Mouse (Mus musculus): ENCODE measurements around the gene Olfr1138. TPM values are rescaled to one million over a fixed set of nuclear protein-coding genes. Genes with fewer than 3 reads are reported as not detected.

Olfr1138 gene
- not detected for polyA plus RNA-seq (2014; fragmentation: Illumina TruSeq; extraction: RNeasy Lipid Tissue Mini Kit (QIAGEN cat#74804); ENCODE audit: low read depth, low replicate concordance)

GRCm38 (mm10) chr2:87739878-87740277 lies at the start of gene Olfr1138:
Gene Olfr1138 (minus strand): TSS chr2:87739978.

GRCm38 (mm10) chr2:87779183-87779582 lies 39.4 kb upstream of the Olfr1138 start, which contains the start of gene Olfr152:
Gene Olfr152 (plus strand): TSS chr2:87779483.

GRCm38 (mm10) chr2:87753891-87754290 lies 14.1 kb upstream of the Olfr1138 start, which contains the start of gene Olfr1141:
Gene Olfr1141 (minus strand): TSS chr2:87753991.

GRCm38 (mm10) chr2:87743452-87743851 lies 3.7 kb upstream of the Olfr1138 start, which contains the start of gene Olfr1140:
Gene Olfr1140 (plus strand): TSS chr2:87743752.

GRCm38 (mm10) chr2:87713079-87713478 lies 26.7 kb downstream of the Olfr1138 start, which contains the start of gene Olfr1137:
Gene Olfr1137 (minus strand): TSS chr2:87713179.

GRCm38 (mm10) chr2:87693847-87694246 lies 45.9 kb downstream of the Olfr1138 start, which contains the start of gene Olfr1136:
Gene Olfr1136 (minus strand): TSS chr2:87693947.

Other genes with a start within 250 kb of the Olfr1138 start
- 0.71 TPM for gene Pramel7, start 242.9 kb downstream of the Olfr1138 start, polyA plus RNA-seq (2014; fragmentation: Illumina TruSeq; extraction: RNeasy Lipid Tissue Mini Kit (QIAGEN cat#74804); ENCODE audit: low read depth, low replicate concordance)
- not detected for gene Pramel6, start 233.4 kb downstream of the Olfr1138 start, polyA plus RNA-seq (2014; fragmentation: Illumina TruSeq; extraction: RNeasy Lipid Tissue Mini Kit (QIAGEN cat#74804); ENCODE audit: low read depth, low replicate concordance)
- 0.39 TPM for gene Olfr153, start 208.2 kb downstream of the Olfr1138 start, polyA plus RNA-seq (2014; fragmentation: Illumina TruSeq; extraction: RNeasy Lipid Tissue Mini Kit (QIAGEN cat#74804); ENCODE audit: low read depth, low replicate concordance)
- gene Olfr1128, start 194.4 kb downstream of the Olfr1138 start, polyA plus RNA-seq (2014; fragmentation: Illumina TruSeq; extraction: RNeasy Lipid Tissue Mini Kit (QIAGEN cat#74804); ENCODE audit: low read depth, low replicate concordance) = not detected
- not detected for gene Olfr1129, start 166.1 kb downstream of the Olfr1138 start, polyA plus RNA-seq (2014; fragmentation: Illumina TruSeq; extraction: RNeasy Lipid Tissue Mini Kit (QIAGEN cat#74804); ENCODE audit: low read depth, low replicate concordance)
- gene Olfr1130, start 133.8 kb downstream of the Olfr1138 start, polyA plus RNA-seq (2014; fragmentation: Illumina TruSeq; extraction: RNeasy Lipid Tissue Mini Kit (QIAGEN cat#74804); ENCODE audit: low read depth, low replicate concordance) = not detected
- not detected for gene Olfr1131, start 112.9 kb downstream of the Olfr1138 start, polyA plus RNA-seq (2014; fragmentation: Illumina TruSeq; extraction: RNeasy Lipid Tissue Mini Kit (QIAGEN cat#74804); ENCODE audit: low read depth, low replicate concordance)
- not detected for gene Olfr1132, start 102.4 kb downstream of the Olfr1138 start, polyA plus RNA-seq (2014; fragmentation: Illumina TruSeq; extraction: RNeasy Lipid Tissue Mini Kit (QIAGEN cat#74804); ENCODE audit: low read depth, low replicate concordance)
- not detected for gene Olfr1133, start 92.6 kb downstream of the Olfr1138 start, polyA plus RNA-seq (2014; fragmentation: Illumina TruSeq; extraction: RNeasy Lipid Tissue Mini Kit (QIAGEN cat#74804); ENCODE audit: low read depth, low replicate concordance)
- gene Olfr1134, start 81.5 kb downstream of the Olfr1138 start, polyA plus RNA-seq (2014; fragmentation: Illumina TruSeq; extraction: RNeasy Lipid Tissue Mini Kit (QIAGEN cat#74804); ENCODE audit: low read depth, low replicate concordance) = not detected
- not detected for gene Olfr1135, start 66.3 kb downstream of the Olfr1138 start, polyA plus RNA-seq (2014; fragmentation: Illumina TruSeq; extraction: RNeasy Lipid Tissue Mini Kit (QIAGEN cat#74804); ENCODE audit: low read depth, low replicate concordance)
- not detected for gene Olfr1136, start 46.0 kb downstream of the Olfr1138 start, polyA plus RNA-seq (2014; fragmentation: Illumina TruSeq; extraction: RNeasy Lipid Tissue Mini Kit (QIAGEN cat#74804); ENCODE audit: low read depth, low replicate concordance)
- gene Olfr1137, start 26.8 kb downstream of the Olfr1138 start, polyA plus RNA-seq (2014; fragmentation: Illumina TruSeq; extraction: RNeasy Lipid Tissue Mini Kit (QIAGEN cat#74804); ENCODE audit: low read depth, low replicate concordance) = not detected
- gene Olfr1140, start 3.8 kb upstream of the Olfr1138 start, polyA plus RNA-seq (2014; fragmentation: Illumina TruSeq; extraction: RNeasy Lipid Tissue Mini Kit (QIAGEN cat#74804); ENCODE audit: low read depth, low replicate concordance) = not detected
- not detected for gene Olfr1141, start 14.0 kb upstream of the Olfr1138 start, polyA plus RNA-seq (2014; fragmentation: Illumina TruSeq; extraction: RNeasy Lipid Tissue Mini Kit (QIAGEN cat#74804); ENCODE audit: low read depth, low replicate concordance)
- gene Olfr152, start 39.5 kb upstream of the Olfr1138 start, polyA plus RNA-seq (2014; fragmentation: Illumina TruSeq; extraction: RNeasy Lipid Tissue Mini Kit (QIAGEN cat#74804); ENCODE audit: low read depth, low replicate concordance) = not detected
- gene Olfr1143, start 60.6 kb upstream of the Olfr1138 start, polyA plus RNA-seq (2014; fragmentation: Illumina TruSeq; extraction: RNeasy Lipid Tissue Mini Kit (QIAGEN cat#74804); ENCODE audit: low read depth, low replicate concordance) = not detected
- not detected for gene Olfr1145, start 69.8 kb upstream of the Olfr1138 start, polyA plus RNA-seq (2014; fragmentation: Illumina TruSeq; extraction: RNeasy Lipid Tissue Mini Kit (QIAGEN cat#74804); ENCODE audit: low read depth, low replicate concordance)
- gene Olfr1148, start 90.6 kb upstream of the Olfr1138 start, polyA plus RNA-seq (2014; fragmentation: Illumina TruSeq; extraction: RNeasy Lipid Tissue Mini Kit (QIAGEN cat#74804); ENCODE audit: low read depth, low replicate concordance) = not detected
- not detected for gene Olfr1150-ps1, start 104.0 kb upstream of the Olfr1138 start, polyA plus RNA-seq (2014; fragmentation: Illumina TruSeq; extraction: RNeasy Lipid Tissue Mini Kit (QIAGEN cat#74804); ENCODE audit: low read depth, low replicate concordance)
- not detected for gene Olfr1151, start 115.9 kb upstream of the Olfr1138 start, polyA plus RNA-seq (2014; fragmentation: Illumina TruSeq; extraction: RNeasy Lipid Tissue Mini Kit (QIAGEN cat#74804); ENCODE audit: low read depth, low replicate concordance)
- 0.06 TPM for gene Olfr1152, start 126.5 kb upstream of the Olfr1138 start, polyA plus RNA-seq (2014; fragmentation: Illumina TruSeq; extraction: RNeasy Lipid Tissue Mini Kit (QIAGEN cat#74804); ENCODE audit: low read depth, low replicate concordance)
- 0.15 TPM for gene Olfr1153, start 155.0 kb upstream of the Olfr1138 start, polyA plus RNA-seq (2014; fragmentation: Illumina TruSeq; extraction: RNeasy Lipid Tissue Mini Kit (QIAGEN cat#74804); ENCODE audit: low read depth, low replicate concordance)
- gene Olfr1154, start 165.2 kb upstream of the Olfr1138 start, polyA plus RNA-seq (2014; fragmentation: Illumina TruSeq; extraction: RNeasy Lipid Tissue Mini Kit (QIAGEN cat#74804); ENCODE audit: low read depth, low replicate concordance) = not detected
- not detected for gene Olfr1155, start 205.2 kb upstream of the Olfr1138 start, polyA plus RNA-seq (2014; fragmentation: Illumina TruSeq; extraction: RNeasy Lipid Tissue Mini Kit (QIAGEN cat#74804); ENCODE audit: low read depth, low replicate concordance)
- not detected for gene Olfr1156, start 213.1 kb upstream of the Olfr1138 start, polyA plus RNA-seq (2014; fragmentation: Illumina TruSeq; extraction: RNeasy Lipid Tissue Mini Kit (QIAGEN cat#74804); ENCODE audit: low read depth, low replicate concordance)
- gene Olfr1157, start 228.3 kb upstream of the Olfr1138 start, polyA plus RNA-seq (2014; fragmentation: Illumina TruSeq; extraction: RNeasy Lipid Tissue Mini Kit (QIAGEN cat#74804); ENCODE audit: low read depth, low replicate concordance) = not detected
- not detected for gene Olfr74, start 234.7 kb upstream of the Olfr1138 start, polyA plus RNA-seq (2014; fragmentation: Illumina TruSeq; extraction: RNeasy Lipid Tissue Mini Kit (QIAGEN cat#74804); ENCODE audit: low read depth, low replicate concordance)

Data from testis, adult 10 weeks (tissue).